Mouse (Mus musculus) CD4-positive, CD25-positive, alpha-beta regulatory T cell, adult 4 months (primary cell): ENCODE results near the gene Ciart. TPM values are rescaled to one million over a fixed set of nuclear protein-coding genes. Genes with fewer than 3 reads are reported as not detected.
"Not testable (repeated sequence)": the region's sequence is repeated elsewhere in the genome, so short reads cannot be mapped to it uniquely, and the experiment has no call there.

Experiments
- ATAC-seq: one replicate; pipeline ENCODE4 v1.8.0; 2017
- polyA plus RNA-seq, 2 experiments: library from polyadenylated mRNA; unstranded; fragments of 100-300 nt; shearing (Covaris generic); gene quantifications; one replicate each; pipeline ENCODE4 v1.2.1; 2017

The Ciart gene
- polyA plus RNA-seq, 2 experiments from 2014 or later, result 9.1 to 9.7 TPM

DNA sequence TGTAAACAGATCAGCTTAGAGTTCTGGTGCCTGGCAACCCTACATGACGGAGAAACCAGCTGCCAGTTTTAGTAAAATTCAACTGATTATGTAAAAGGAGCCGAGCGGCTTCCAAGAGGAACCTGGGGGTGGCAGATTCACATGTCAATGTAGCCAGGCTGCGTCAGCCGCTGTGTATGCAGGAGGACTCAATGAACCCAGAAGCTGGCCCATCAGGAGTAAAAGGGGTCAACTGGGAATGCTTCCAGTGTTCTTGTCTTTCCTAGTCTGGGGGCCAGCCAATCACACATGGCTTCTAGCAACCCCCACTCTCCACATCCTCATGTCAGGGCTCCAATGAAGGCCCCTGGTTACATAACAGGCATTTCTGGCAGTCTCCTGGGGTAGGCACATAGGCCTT is 17.0 kb downstream of the Ciart start:
- ATAC-seq, result no peak

DNA sequence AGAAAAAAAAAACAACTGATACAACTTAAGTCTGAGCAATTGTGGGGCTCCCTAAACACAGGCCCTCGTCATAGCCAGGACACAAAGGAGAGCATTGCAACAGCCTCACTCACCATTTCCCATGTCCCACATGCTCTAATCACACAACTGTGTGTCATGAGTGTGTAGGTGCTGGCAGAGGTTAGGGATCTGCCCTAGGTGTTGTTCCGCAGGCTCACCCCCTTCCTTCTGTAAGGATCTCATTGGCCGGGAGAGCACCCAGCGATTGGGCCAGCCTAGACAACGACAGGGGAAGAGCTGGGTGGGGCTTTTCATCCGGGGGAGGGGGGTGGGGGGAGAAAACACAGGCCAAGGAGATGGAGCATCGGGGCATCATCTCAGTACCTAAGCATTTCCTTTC is 18.5 kb downstream of the Ciart start:
- ATAC-seq, result no peak

DNA sequence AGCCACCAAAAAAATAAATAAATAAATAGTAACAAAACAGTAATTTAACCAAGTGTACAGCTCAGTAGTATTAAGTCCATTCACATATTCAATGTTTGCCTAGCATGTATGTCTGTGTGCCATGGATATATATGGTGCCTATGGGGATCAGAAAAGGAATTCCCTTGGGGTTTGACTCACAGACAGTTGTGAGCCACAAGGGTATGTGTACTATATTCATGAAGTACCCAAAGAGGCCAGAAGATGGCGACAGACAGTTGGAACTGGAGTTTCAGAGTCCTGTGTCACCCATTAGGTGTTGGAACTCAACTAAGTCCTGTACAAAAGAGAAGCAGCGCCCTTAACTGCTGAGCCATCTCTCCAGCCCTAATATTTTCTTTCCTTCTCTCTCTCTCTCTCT is 20.3 kb downstream of the Ciart start:
- ATAC-seq, result peak; percentile 92

DNA sequence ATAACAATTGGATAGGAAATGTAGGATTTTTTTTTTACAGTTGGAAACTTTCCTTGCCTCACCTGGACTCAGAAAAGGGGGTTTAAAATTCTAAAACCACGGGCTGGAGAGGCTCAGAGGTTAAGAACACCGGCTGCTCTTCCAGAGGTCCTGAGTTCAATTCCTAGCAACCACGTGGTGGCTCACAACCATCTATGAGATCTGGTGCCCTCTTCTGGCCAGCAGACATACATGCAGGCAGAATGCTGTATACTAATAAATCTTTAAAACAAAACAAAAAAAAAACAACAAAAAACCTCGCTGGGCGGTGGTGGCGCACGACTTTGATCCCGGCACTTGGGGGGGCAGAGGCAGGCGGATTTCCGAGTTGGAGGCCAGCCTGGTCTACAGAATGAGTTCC is 20.8 kb downstream of the Ciart start:
- ATAC-seq, result peak; percentile 25

DNA sequence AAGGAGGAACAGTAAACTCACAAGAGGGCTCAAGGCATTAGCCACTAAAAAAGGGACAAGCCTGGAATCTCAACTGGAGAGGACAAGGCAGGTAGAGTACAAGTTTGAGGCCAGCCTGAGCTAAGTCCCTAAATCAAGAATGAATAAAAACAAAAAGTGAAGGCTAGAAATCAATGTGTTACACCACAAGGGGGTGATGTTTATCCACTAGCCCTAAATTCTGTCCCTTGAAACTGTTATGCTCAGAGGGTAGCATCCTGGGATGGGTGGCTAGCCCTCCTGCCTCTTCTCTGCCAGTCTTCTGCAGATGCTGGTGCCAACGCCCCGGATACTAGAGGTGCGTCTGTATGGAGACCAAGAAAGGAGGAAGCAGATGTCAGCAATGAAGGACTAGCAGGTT is 21.7 kb downstream of the Ciart start:
- ATAC-seq, result no peak

DNA sequence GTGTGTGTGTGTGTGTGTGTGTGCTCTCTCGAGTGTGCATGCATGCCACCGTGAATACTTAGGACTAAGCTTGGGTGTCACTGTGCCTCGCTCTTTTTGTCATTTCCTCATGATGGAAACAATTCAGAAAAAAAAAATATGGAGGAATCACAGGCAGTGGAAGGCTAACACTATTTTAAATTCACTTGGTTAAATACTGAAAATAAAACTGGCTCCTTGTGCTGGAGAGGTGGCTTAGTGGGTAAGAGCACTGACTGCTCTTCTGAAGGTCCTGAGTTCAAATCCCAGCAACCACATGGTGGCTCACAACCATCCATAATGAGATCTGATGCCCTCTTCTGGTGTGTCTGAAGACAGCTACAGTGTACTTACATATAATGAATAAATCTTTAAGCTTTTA is 23.8 kb downstream of the Ciart start:
- ATAC-seq, result not testable (repeated sequence)

DNA sequence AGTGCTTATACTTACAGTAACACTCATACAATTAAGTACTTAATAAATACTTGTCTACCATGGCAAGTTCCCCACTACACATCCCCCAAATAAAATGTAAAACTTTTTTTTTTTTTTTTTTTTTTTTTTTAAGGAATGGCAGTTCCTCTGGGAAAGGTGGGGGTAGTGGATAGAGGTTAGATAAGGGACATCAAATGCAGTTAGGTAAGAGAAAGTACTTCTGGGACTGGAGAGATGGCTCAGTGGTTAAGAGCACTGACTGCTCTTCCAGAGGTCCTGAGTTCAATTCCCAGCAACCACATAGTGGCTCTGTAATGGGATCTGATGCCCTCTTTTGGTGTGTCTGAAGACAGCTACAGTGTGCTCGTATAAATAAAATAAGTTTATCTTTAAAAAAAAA is 25.0 kb downstream of the Ciart start:
- ATAC-seq, result not testable (repeated sequence)

DNA sequence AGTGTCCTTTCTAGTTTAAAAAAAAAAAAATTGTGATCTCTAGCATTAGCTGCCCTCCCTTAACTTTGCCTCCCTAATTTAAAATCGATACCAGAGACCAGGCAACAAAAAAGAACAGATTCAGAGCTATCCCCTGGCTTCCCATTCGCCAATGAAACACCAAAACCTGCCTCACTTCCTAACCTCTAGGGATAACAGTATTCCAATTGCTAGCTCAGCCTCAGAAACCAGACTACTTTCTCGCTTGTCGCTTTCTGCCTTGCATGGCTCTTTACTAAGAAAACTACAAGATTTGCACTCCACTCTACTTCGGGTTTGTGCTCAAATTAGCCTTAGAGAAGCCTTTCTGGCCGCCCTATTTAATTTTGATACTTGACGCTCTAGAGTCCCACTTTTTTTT is 25.9 kb downstream of the Ciart start:
- peak; percentile 40 for ATAC-seq

DNA sequence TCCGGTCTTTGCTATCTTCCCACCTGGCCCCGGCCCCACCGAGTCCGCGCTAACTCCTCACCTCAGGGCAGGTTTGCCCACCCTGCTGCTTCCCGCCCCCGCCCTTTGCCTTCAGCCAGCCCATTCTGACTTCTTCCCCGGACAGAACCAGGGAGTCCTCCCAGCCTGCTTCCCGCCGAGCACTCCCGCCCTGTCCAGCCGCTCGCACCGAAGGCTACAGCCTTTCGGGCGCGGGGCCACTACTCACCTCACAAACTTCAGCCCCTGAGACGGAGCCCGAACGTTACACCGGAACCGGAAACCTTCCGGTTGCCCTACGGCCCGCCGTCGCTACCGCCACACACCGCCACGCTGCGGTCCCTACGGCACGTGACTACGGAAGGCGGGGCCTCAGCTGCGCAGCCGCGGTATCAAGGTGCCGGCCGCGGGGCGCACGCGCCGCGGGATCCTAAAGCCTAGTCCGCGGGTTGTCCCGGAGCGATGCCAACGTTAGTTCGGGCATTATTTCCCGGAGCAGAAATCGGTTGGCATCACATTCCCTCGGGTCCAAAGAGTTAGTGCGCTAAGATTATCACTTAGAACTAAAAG is 26.5 kb downstream of the Ciart start, which contains the start of gene Prpf3:
TSS of gene Prpf3 (minus strand) at position 384 of the 588 bp plus-strand sequence.
- peak; percentile 97 for ATAC-seq

DNA sequence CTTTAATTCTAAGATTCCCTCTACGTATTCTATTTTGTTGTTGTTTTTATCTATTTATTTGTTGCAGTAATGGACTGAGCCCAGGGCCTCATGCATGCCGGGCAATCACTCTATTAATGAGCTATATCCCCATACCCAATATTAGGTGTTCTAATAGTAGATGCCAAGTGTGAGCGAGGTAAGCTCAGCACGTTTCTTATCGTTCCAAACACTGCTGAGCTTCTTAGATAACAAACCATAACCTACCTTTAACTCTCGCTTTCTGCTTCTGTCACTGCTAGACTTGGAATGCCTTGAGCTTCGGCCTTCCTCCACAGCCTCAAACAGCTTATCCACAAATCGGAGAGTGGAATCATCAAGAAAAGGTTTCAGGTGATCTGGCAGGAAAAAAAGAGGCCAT is 30.7 kb downstream of the Ciart start:
- no peak for ATAC-seq

DNA sequence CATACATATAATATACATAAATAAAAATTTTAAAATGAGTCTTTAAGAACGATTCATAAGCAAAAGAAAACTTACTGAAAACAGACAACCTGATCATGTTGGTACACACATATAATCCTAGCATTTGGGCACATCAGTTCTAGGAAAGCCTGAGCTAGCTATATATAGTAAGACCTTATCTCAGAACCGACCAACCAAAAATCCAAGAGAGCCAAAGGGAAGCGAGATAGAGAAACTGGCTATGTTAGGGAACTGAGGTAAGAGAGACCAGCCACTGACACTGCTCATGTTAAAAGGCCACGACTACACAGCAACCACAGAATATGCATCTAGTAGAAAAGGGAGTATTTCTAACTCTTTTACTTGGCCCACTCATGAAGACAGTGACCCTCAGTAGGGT is 31.4 kb downstream of the Ciart start:
- ATAC-seq, result no peak

DNA sequence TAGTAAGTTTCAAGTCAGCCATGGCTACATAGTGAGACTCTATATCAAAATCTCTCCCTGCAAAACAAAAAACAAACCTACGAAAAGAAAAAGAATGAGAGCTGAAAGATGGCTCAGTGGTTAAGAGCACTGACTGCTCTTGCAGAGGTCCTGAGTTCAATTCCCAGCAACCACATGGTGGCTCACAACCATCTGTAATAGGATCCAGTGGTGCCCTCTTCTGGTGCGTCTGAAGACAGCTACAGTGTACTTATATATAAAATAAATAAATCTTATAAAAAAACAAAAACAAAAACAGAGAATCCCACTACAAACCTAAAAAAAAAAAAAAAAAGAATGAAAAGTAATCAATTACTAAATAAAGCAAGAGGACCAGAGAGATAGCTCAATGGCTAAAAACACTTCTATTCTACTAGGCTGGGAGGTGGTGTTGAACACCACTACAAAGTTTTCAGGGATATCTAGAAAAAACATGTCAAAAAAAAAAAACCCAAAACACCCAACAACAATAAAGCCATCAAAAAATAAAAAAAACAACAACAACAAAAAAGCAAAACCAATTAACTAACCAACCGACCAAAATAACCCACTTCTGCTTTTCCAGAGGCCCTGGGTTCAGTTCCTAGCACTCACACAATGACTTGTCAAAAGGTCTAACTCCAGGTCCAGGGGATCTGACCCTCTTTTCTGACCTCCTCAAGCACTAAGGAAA is 39.4 kb downstream of the Ciart start:
- no peak for ATAC-seq

DNA sequence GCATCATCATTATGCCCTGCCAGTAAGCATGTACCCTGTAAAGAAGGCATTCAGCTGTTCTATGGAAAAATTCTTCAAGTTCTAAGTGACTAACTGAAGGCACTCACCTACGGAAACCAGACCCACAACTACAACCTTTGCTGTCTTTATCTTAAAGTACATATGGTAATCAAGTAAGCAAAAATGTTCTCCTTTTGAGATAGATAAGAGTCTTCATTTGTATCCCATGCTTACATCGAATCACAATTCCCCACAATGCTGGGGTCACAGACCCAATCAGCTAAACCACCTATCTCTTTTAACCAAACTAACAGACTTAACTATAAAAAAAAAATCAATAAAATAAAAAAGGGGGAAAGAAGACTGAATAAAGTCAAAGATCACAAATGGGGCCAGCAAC is 42.8 kb downstream of the Ciart start:
- no peak for ATAC-seq

DNA sequence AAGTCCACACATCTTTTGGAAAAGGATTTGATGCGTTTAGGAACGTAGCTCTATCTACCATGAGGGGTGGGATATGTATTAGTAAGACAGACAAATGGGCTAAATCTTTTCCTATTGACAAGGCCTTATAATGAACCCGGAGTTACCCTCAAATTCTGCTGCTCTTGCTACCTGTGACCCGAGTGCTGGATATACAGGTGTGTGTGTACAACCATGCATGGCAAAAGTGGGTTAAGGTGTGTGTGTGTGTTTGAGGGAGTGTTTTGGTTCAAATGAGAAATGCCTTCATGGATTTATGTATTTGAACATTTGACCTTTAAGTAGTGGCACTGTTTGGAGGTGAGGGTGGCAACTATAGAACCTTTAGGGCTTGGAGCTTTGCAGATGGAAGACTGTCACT is 53.0 kb downstream of the Ciart start:
- ATAC-seq, result no peak

Other genes with a start within 250 kb of the Ciart start
- 10 to 100 TPM; 61.0 to 96.6 TPM for gene Mcl1, start 223.5 kb downstream of the Ciart start, polyA plus RNA-seq
- gene Adamtsl4, start 194.3 kb downstream of the Ciart start, polyA plus RNA-seq, result 1 to 10 TPM; 2.3 to 5.2 TPM
- gene Ecm1, start 142.7 kb downstream of the Ciart start, polyA plus RNA-seq, result 100 to 1,000 TPM; 203 to 284 TPM
- 100 to 1,000 TPM in 1 of 2 experiments, 10 to 100 TPM in 1; 88.1 to 108 TPM for gene Tars2, start 122.0 kb downstream of the Ciart start, polyA plus RNA-seq
- gene Rprd2, start 63.4 kb downstream of the Ciart start, polyA plus RNA-seq, result 10 to 100 TPM; 26.8 to 29.4 TPM
- 10 to 100 TPM; 49.1 to 56.5 TPM for gene Prpf3, start 26.4 kb downstream of the Ciart start, polyA plus RNA-seq
- 100 to 1,000 TPM; 296 to 307 TPM for gene Mrps21, start 10.7 kb downstream of the Ciart start, polyA plus RNA-seq
- gene BC028528, start 9.8 kb upstream of the Ciart start, polyA plus RNA-seq, result 1 to 10 TPM; 1.0 to 3.3 TPM
- 10 to 100 TPM; 14.8 to 19.9 TPM for gene Aph1a, start 11.7 kb upstream of the Ciart start, polyA plus RNA-seq
- gene Car14, start 22.4 kb upstream of the Ciart start, polyA plus RNA-seq, result under 1 TPM in 1 of 2 experiments, not detected in 1; 0.39 TPM
- gene Anp32e, start 47.0 kb upstream of the Ciart start, polyA plus RNA-seq, result 100 to 1,000 TPM; 162 to 241 TPM
- gene Plekho1, start 113.8 kb upstream of the Ciart start, polyA plus RNA-seq, result 10 to 100 TPM in 1 of 2 experiments, 1 to 10 TPM in 1; 9.8 to 10.1 TPM
- 10 to 100 TPM; 22.2 to 24.3 TPM for gene Vps45, start 176.2 kb upstream of the Ciart start, polyA plus RNA-seq
- 10 to 100 TPM in 1 of 2 experiments, 1 to 10 TPM in 1; 9.1 to 13.3 TPM for gene Otud7b, start 222.3 kb upstream of the Ciart start, polyA plus RNA-seq